Mouse (Mus musculus): ENCODE results near the gene Slc13a5. TPM values are rescaled to one million over a fixed set of nuclear protein-coding genes. Genes with fewer than 3 reads are reported as not detected.

The Slc13a5 gene
- total and polyA plus RNA-seq, 3 experiments = not detected

DNA sequence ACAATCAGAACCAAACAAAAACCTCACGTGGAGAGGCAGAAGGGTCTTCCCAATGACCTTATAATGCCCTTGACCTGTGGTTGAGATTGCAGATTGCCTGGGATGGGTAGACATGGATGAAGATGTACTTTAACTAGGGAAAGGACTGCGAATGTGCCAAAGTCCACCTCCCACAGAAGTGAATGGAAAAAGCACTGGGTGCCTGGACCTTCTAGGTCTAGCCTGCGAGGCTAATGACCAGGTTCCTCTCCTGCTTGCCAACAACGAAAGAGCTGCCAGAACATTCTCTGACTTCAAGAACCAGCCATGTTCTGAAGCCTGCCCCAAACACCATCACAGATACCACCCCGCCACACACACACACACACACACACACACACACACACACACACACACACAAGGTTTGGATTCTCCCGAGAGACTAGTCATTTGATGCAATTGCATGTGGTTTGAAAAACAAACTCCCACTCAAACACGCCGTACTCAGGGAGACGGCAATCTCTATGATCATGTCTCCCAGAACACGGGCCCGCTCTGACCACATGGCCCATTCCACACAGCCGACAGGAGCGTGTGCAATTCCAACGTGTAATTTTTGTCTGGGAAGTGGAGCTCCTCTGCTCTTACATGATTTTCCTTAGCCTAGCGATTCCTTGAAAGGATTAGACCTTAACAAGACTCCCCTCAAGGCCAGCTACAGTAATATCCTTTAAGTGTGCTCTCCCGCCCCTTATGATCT is 16.6 kb upstream of the Slc13a5 start:
- Histone ChIP-seq H3K4me2 (ENCODE audit: insufficient read depth, low read depth, poor library complexity, severe bottlenecking) (no peak overlapping the region), H3K27ac (ENCODE audit: insufficient read depth, low read depth) (no peak overlapping the region), H3K27me3 (replicated peaks) (peaks cover 10% of the 10 kb centered on the region), H3K9ac (ENCODE audit: insufficient read depth, low read depth) (no peak overlapping the region), H3K4me3 (replicated peaks in 1 of 3; ENCODE audit: low read depth in 2 of 3, low read length in 2 of 3, poor library complexity in 1 of 3) (no peak overlapping the region), H3K36me3 (replicated peaks in 1 of 2; ENCODE audit: control insufficient read depth in 1 of 2, insufficient read depth in 1 of 2, low read length in 1 of 2) (no peaks in the 10 kb centered on the region), H3K4me1 (ENCODE audit: control insufficient read depth in 1 of 2, insufficient read depth in 2 of 2) (no peaks in the 10 kb centered on the region), H3K9me3 (replicated peaks; ENCODE audit: low read length) (peaks cover 6% of the 10 kb centered on the region), H3K79me2 (replicated peaks; ENCODE audit: control insufficient read depth, extremely low read depth, insufficient read depth, poor library complexity, severe bottlenecking) (no peaks in the 10 kb centered on the region)
- in situ Hi-C loops (cut with MboI; ENCODE audit: low pct_ligation_motif_present, low pct_unique_long_range_greater_than_20kb, low sequenced_read_pairs) (no loop called here), dilution Hi-C loops (cut with MboI; ENCODE audit: extremely low pct_ligation_motif_present, extremely low pct_unique_long_range_greater_than_20kb, low sequenced_read_pairs) (no loop called here)
- no peak for DNase-seq (ENCODE audit: extremely low read depth)
- TF ChIP-seq RAD21 (IDR thresholded peaks at IDR 0.05; ENCODE audit: low read depth, low read length) = no peak
- TF ChIP-seq RCOR1 (conservative IDR thresholded peaks at IDR 0.05; ENCODE audit: low read depth, low read length) = no peak
- TF ChIP-seq MYC (IDR thresholded peaks at IDR 0.05; ENCODE audit: low read depth, low read length) = no peak
- TF ChIP-seq SMC3 (IDR thresholded peaks at IDR 0.05; ENCODE audit: low read depth, low read length) = no peak
- TF ChIP-seq HCFC1 (IDR thresholded peaks at IDR 0.05; ENCODE audit: low read depth, low read length) = no peak

DNA sequence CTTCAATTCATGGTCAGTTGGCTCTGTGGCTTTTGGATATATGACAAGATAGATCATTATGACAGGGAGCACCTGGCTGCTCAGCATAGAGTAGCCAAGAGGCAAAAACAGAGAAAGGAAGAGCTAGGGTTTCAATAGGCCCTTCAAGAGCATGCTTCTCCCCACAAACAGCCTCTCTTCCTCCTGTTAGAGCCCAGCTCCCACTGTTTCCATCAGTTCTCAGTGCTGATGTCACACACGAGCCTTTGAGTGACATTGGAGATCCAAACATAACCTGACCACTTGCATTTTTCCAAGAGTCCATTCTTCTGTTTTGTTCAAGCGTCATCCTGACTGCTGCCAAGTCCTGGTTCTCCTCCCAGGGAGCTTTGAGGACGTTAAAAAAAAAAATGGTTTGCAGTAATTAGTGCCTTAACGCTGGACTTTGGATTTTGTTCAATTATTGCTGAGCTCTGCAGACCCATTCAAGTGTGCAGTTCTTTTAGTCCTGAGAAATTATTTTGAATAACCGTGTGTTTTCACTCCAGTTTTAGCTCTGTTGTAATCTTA is 14.9 kb upstream of the Slc13a5 start:
- dilution Hi-C loops (cut with MboI; ENCODE audit: extremely low pct_ligation_motif_present, extremely low pct_unique_long_range_greater_than_20kb, low sequenced_read_pairs) (no loop called here), in situ Hi-C loops (cut with MboI; ENCODE audit: low pct_ligation_motif_present, low pct_unique_long_range_greater_than_20kb, low sequenced_read_pairs) (no loop called here)
- Histone ChIP-seq H3K4me2 (ENCODE audit: insufficient read depth, low read depth, poor library complexity, severe bottlenecking) (no peak overlapping the region), H3K4me1 (ENCODE audit: control insufficient read depth in 1 of 2, insufficient read depth in 2 of 2) (no peaks in the 10 kb centered on the region), H3K4me3 (replicated peaks in 1 of 3; ENCODE audit: low read depth in 2 of 3, low read length in 2 of 3, poor library complexity in 1 of 3) (no peak overlapping the region), H3K27ac (ENCODE audit: insufficient read depth, low read depth) (no peak overlapping the region), H3K36me3 (replicated peaks in 1 of 2; ENCODE audit: control insufficient read depth in 1 of 2, insufficient read depth in 1 of 2, low read length in 1 of 2) (no peaks in the 10 kb centered on the region), H3K79me2 (replicated peaks; ENCODE audit: control insufficient read depth, extremely low read depth, insufficient read depth, poor library complexity, severe bottlenecking) (no peaks in the 10 kb centered on the region), H3K9me3 (replicated peaks; ENCODE audit: low read length) (peaks cover 6% of the 10 kb centered on the region), H3K27me3 (replicated peaks) (peaks cover 10% of the 10 kb centered on the region), H3K9ac (ENCODE audit: insufficient read depth, low read depth) (no peak overlapping the region)
- TF ChIP-seq JUN (IDR thresholded peaks at IDR 0.05; ENCODE audit: insufficient read depth, low read depth, low read length) (no peak), UBTF (IDR thresholded peaks at IDR 0.05; ENCODE audit: low read depth, low read length) (no peak), USF1 (IDR thresholded peaks at IDR 0.05; ENCODE audit: low read depth, low read length) (no peak), ZNF384 (IDR thresholded peaks at IDR 0.05; ENCODE audit: low read depth, low read length) (no peak)
- no peak for DNase-seq (ENCODE audit: extremely low read depth)

DNA sequence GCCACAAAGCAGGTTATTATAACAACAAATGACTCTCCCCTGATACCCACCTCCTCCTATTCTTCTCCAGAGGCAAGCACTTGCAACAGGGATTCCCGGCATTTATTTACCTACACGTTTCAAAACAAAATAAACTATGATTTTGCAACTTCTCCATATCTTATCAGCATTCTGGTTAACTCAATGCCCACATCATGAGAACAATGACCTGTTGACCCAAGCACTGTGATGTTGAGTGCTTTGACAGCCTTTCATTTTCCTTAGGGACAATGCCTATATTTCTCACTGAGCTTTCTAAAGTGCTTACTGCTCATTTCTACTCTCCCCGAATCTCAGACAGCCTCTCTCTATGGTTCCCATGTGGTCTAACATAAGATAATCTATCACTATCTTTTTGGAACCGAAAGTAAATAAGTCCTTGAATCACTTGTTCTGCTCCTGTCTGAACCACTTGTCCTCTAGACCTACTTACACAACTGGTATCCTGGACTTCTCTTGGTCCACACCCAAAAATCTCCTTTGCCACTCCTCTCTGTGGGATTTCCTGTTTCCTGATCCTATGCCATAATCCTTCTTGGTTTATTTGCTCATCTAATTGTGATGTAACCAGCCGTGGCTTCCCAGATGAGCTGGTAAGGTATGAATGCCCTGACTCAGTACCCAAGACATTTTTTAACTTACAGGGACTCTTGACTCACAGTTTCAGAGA is 14.3 kb upstream of the Slc13a5 start:
- no peak overlapping the region for H3K4me3 ChIP-seq (replicated peaks in 1 of 3; ENCODE audit: low read depth in 2 of 3, low read length in 2 of 3, poor library complexity in 1 of 3)
- H3K27ac ChIP-seq (ENCODE audit: insufficient read depth, low read depth) = no peak overlapping the region
- H3K79me2 ChIP-seq (replicated peaks; ENCODE audit: control insufficient read depth, extremely low read depth, insufficient read depth, poor library complexity, severe bottlenecking) = no peaks in the 10 kb centered on the region
- H3K27me3 ChIP-seq (replicated peaks) = peaks cover 11% of the 10 kb centered on the region
- H3K9ac ChIP-seq (ENCODE audit: insufficient read depth, low read depth) = no peak overlapping the region
- dilution Hi-C loops (cut with MboI; ENCODE audit: extremely low pct_ligation_motif_present, extremely low pct_unique_long_range_greater_than_20kb, low sequenced_read_pairs) (no loop called here), in situ Hi-C loops (cut with MboI; ENCODE audit: low pct_ligation_motif_present, low pct_unique_long_range_greater_than_20kb, low sequenced_read_pairs) (no loop called here)
- DNase-seq (ENCODE audit: extremely low read depth) = no peak
- H3K4me1 ChIP-seq (ENCODE audit: control insufficient read depth in 1 of 2, insufficient read depth in 2 of 2) = no peaks in the 10 kb centered on the region
- H3K9me3 ChIP-seq (replicated peaks; ENCODE audit: low read length) = peaks cover 6% of the 10 kb centered on the region
- no peaks in the 10 kb centered on the region for H3K36me3 ChIP-seq (replicated peaks in 1 of 2; ENCODE audit: control insufficient read depth in 1 of 2, insufficient read depth in 1 of 2, low read length in 1 of 2)
- TF ChIP-seq SIN3A (IDR thresholded peaks at IDR 0.05; ENCODE audit: low read length) = no peak
- TF ChIP-seq RCOR1 (conservative IDR thresholded peaks at IDR 0.05; ENCODE audit: low read depth, low read length) = no peak
- no peak for TF ChIP-seq JUN (IDR thresholded peaks at IDR 0.05; ENCODE audit: insufficient read depth, low read depth, low read length)
- TF ChIP-seq USF2 (conservative IDR thresholded peaks at IDR 0.05; ENCODE audit: low read depth, low read length) = no peak
- no peak for TF ChIP-seq ZNF384 (IDR thresholded peaks at IDR 0.05; ENCODE audit: low read depth, low read length)
- TF ChIP-seq ETS1 (conservative IDR thresholded peaks at IDR 0.05; ENCODE audit: low read depth, low read length) = no peak
- TF ChIP-seq CTCF (conservative IDR thresholded peaks at IDR 0.05 in 1 of 2, IDR thresholded peaks at IDR 0.05 in 1 of 2; ENCODE audit: low read depth in 2 of 2, low read length in 2 of 2) = no peak
- no peak for TF ChIP-seq GABPA (IDR thresholded peaks at IDR 0.05; ENCODE audit: insufficient replicate concordance, low read depth, low read length)
- no peak for TF ChIP-seq IRF4 (IDR thresholded peaks at IDR 0.05; ENCODE audit: low read depth, low read length)
- no peak for TF ChIP-seq RAD21 (IDR thresholded peaks at IDR 0.05; ENCODE audit: low read depth, low read length)
- TF ChIP-seq CHD2 (IDR thresholded peaks at IDR 0.05; ENCODE audit: low read length) = no peak
- TF ChIP-seq MYC (IDR thresholded peaks at IDR 0.05; ENCODE audit: low read depth, low read length) = no peak
- no peak for TF ChIP-seq POLR2AphosphoS2 (IDR thresholded peaks at IDR 0.05; ENCODE audit: low read depth, low read length)
- no peak for TF ChIP-seq TCF12 (IDR thresholded peaks at IDR 0.05; ENCODE audit: low read depth, low read length)
- TF ChIP-seq MAFK (IDR thresholded peaks at IDR 0.05; ENCODE audit: insufficient replicate concordance, low read length) = no peak
- no peak for TF ChIP-seq TBP (conservative IDR thresholded peaks at IDR 0.05; ENCODE audit: low read depth, low read length)
- TF ChIP-seq MXI1 (IDR thresholded peaks at IDR 0.05; ENCODE audit: low read depth, low read length) = no peak
- TF ChIP-seq E2F4 (IDR thresholded peaks at IDR 0.05; ENCODE audit: insufficient replicate concordance, low read depth, low read length) = no peak
- no peak overlapping the region for H3K4me2 ChIP-seq (ENCODE audit: insufficient read depth, low read depth, poor library complexity, severe bottlenecking)
